ENCODE assay signal across 8 mouse cellular contexts in genomic region chr15:89180081-89180541, GRCm38 (mm10). TPM values are rescaled to one million over a fixed set of nuclear protein-coding genes. Genes with fewer than 3 reads are reported as not detected.
DNase-seq lines count a peak whose midpoint lies in the region; ATAC-seq and TF ChIP-seq lines count a peak whose summit lies in the region.

No protein-coding gene starts in this region.

- H3K36me3 ChIP-seq in embryonic facial prominence, embryonic 11.5 days (replicated peaks; ENCODE audit: control insufficient read depth, insufficient read depth, low read depth, low read length): no peaks in the 10 kb centered on the region; the same call in 1 of the 2 replicates
- peaks cover 6% of the 10 kb centered on the region; the same call in 1 of the 2 replicates for H3K36me3 ChIP-seq in hindbrain, embryonic 14.5 days (replicated peaks; ENCODE audit: control insufficient read depth, insufficient read depth)
- H3K36me3 ChIP-seq in lung, embryonic 15.5 days: no peaks in the 10 kb centered on the region

- under 1% methylated on average over 26 of the region's 26 CpGs for WGBS in embryonic facial prominence, embryonic 11.5 days
- under 1% methylated on average over 26 of the region's 26 CpGs for WGBS in hindbrain, embryonic 14.5 days
- 0% methylated on average over 21 of the region's 26 CpGs for WGBS in lung, embryonic 15.5 days

- peak overlapping the region; percentile 83 for H3K9ac ChIP-seq in embryonic facial prominence, embryonic 11.5 days (replicated peaks; ENCODE audit: low read length)
- H3K9ac ChIP-seq in hindbrain, embryonic 14.5 days: peak overlapping the region; percentile 97
- H3K9ac ChIP-seq in lung, embryonic 15.5 days: peak overlapping the region; percentile 85

- no peaks in the 10 kb centered on the region for H3K9me3 ChIP-seq in embryonic facial prominence, embryonic 11.5 days (replicated peaks; ENCODE audit: control insufficient read depth, low read length)
- no peaks in the 10 kb centered on the region for H3K9me3 ChIP-seq in hindbrain, embryonic 14.5 days (ENCODE audit: control insufficient read depth, low read length)
- no peaks in the 10 kb centered on the region for H3K9me3 ChIP-seq in lung, embryonic 15.5 days

- intact Hi-C loops in left cerebral cortex, adult 2 months (cut with DNase I): no loop called here

- H3K4me2 ChIP-seq in embryonic facial prominence, embryonic 11.5 days (ENCODE audit: low read depth, low read length): peak overlapping the region; percentile 83
- H3K4me2 ChIP-seq in hindbrain, embryonic 14.5 days (replicated peaks): peak overlapping the region; percentile 88
- peak overlapping the region; percentile 96 for H3K4me2 ChIP-seq in lung, embryonic 15.5 days

- peak overlapping the region; percentile 88 for H3K27ac ChIP-seq in left cerebral cortex, adult 2 months
- peak overlapping the region; percentile 86 for H3K27ac ChIP-seq in embryonic facial prominence, embryonic 11.5 days (replicated peaks; ENCODE audit: low read depth, low read length)
- peak overlapping the region; percentile 95 for H3K27ac ChIP-seq in hindbrain, embryonic 14.5 days
- peak overlapping the region; percentile 96 for H3K27ac ChIP-seq in lung, embryonic 15.5 days

- TF ChIP-seq CTCF in left cerebral cortex, adult 2 months (IDR thresholded peaks at IDR 0.05): no peak

- no peaks in the 10 kb centered on the region for H3K27me3 ChIP-seq in embryonic facial prominence, embryonic 11.5 days (ENCODE audit: control insufficient read depth, insufficient read depth, low read length)
- no peaks in the 10 kb centered on the region for H3K27me3 ChIP-seq in hindbrain, embryonic 14.5 days (ENCODE audit: control insufficient read depth, insufficient read depth, low read length)
- no peaks in the 10 kb centered on the region for H3K27me3 ChIP-seq in lung, embryonic 15.5 days

- DNase-seq in left cerebral cortex, adult 2 months (ENCODE audit: extremely low spot score in 1 of 2, low spot score in 2 of 2): peak in 1 of 2 experiments; percentile 36
- no peak for DNase-seq in left cerebral cortex, adult 18-20 months (ENCODE audit: low spot score in 2 of 2)
- DNase-seq in embryonic facial prominence, embryonic 11.5 days (ENCODE audit: low spot score): no peak
- DNase-seq in hindbrain, embryonic 14.5 days (ENCODE audit: low spot score): no peak
- DNase-seq in gastrocnemius, postnatal 25 days: no peak
- no peak for DNase-seq in layer of hippocampus, adult 9-11 months

- H3K4me3 ChIP-seq in left cerebral cortex, adult 2 months: peak overlapping the region; percentile 69
- H3K4me3 ChIP-seq in embryonic facial prominence, embryonic 11.5 days (ENCODE audit: low read depth, low read length): peak overlapping the region; percentile 73
- peak overlapping the region; percentile 81 for H3K4me3 ChIP-seq in hindbrain, embryonic 14.5 days (replicated peaks; ENCODE audit: low read length)
- H3K4me3 ChIP-seq in lung, embryonic 15.5 days: peak overlapping the region; percentile 87

- H3K4me1 ChIP-seq in embryonic facial prominence, embryonic 11.5 days (ENCODE audit: control insufficient read depth, insufficient read depth, low read length): peaks cover 15% of the 10 kb centered on the region
- peaks cover 54% of the 10 kb centered on the region for H3K4me1 ChIP-seq in hindbrain, embryonic 14.5 days (replicated peaks; ENCODE audit: control insufficient read depth, insufficient read depth, low read length)
- peaks cover 63% of the 10 kb centered on the region for H3K4me1 ChIP-seq in lung, embryonic 15.5 days

- no peak for ATAC-seq in embryonic facial prominence, embryonic 11.5 days (replicated peaks; ENCODE audit: insufficient number of reproducible peaks, low FRiP score, low TSS enrichment, low read depth)
- no peak; the same call in 1 of the 2 replicates for ATAC-seq in hindbrain, embryonic 14.5 days (ENCODE audit: low FRiP score)
- 0 out of 2 replicates have a peak, but pooled peaks have one; percentile 0 for ATAC-seq in lung, embryonic 15.5 days (ENCODE audit: borderline replicate concordance, extremely low read depth, low FRiP score, low TSS enrichment)
- no peak for ATAC-seq in inflammation-experienced regulatory T-cells, adult 6 months

RNA-seq across cellular contexts. Expression of gene Plxnb2, which starts 0.5 kb away (rescaled TPM):
- 10 to 100 TPM; 49.4 to 53.3 TPM for total RNA-seq in left cerebral cortex, adult 2 months (2021)
- total RNA-seq in left cerebral cortex, adult 18-20 months (2021): 10 to 100 TPM; 47.3 to 54.9 TPM
- 113 and 122 TPM in 2 replicates for polyA plus RNA-seq in embryonic facial prominence, embryonic 11.5 days (2014; fragmentation: Nextera tagmentation; extraction: Ambion mirVana)
- polyA plus RNA-seq in hindbrain, embryonic 14.5 days (2014; fragmentation: Nextera tagmentation; extraction: Ambion mirVana): 99.2 and 101 TPM in 2 replicates
- 123 and 128 TPM in 2 replicates for polyA plus RNA-seq in lung, embryonic 15.5 days (2015; fragmentation: Nextera tagmentation; extraction: Ambion mirVana)
- 1 to 10 TPM; 1.0 to 3.7 (median 1.7) TPM for polyA plus RNA-seq in inflammation-experienced regulatory T-cells, adult 6 months (2017; shearing (Covaris generic))
- 10 to 100 TPM in 1 of 2 experiments, 1 to 10 TPM in 1; 8.5 to 11.9 TPM for total RNA-seq in gastrocnemius, postnatal 25 days (2021)

RNA-seq across cellular contexts. Expression of gene Dennd6b, which starts 16.2 kb away (rescaled TPM):
- total RNA-seq in left cerebral cortex, adult 2 months (2021): 10 to 100 TPM; 52.2 to 53.9 TPM
- total RNA-seq in left cerebral cortex, adult 18-20 months (2021): 10 to 100 TPM; 45.9 to 52.9 TPM
- 14.9 and 18.6 TPM in 2 replicates for polyA plus RNA-seq in embryonic facial prominence, embryonic 11.5 days (2014; fragmentation: Nextera tagmentation; extraction: Ambion mirVana)
- polyA plus RNA-seq in hindbrain, embryonic 14.5 days (2014; fragmentation: Nextera tagmentation; extraction: Ambion mirVana): 71.4 and 71.6 TPM in 2 replicates
- polyA plus RNA-seq in lung, embryonic 15.5 days (2015; fragmentation: Nextera tagmentation; extraction: Ambion mirVana): 11.0 and 11.8 TPM in 2 replicates
- 10 to 100 TPM in 2 of 3 experiments, 1 to 10 TPM in 1; 3.4 to 16.7 (median 13.6) TPM for polyA plus RNA-seq in inflammation-experienced regulatory T-cells, adult 6 months (2017; shearing (Covaris generic))
- 1 to 10 TPM; 6.6 to 8.4 TPM for total RNA-seq in gastrocnemius, postnatal 25 days (2021)

RNA-seq across cellular contexts. Expression of gene Mapk11, which starts 30.7 kb away (rescaled TPM):
- total RNA-seq in left cerebral cortex, adult 2 months (2021): 10 to 100 TPM; 61.8 to 63.5 TPM
- 10 to 100 TPM; 49.1 to 55.1 TPM for total RNA-seq in left cerebral cortex, adult 18-20 months (2021)
- polyA plus RNA-seq in embryonic facial prominence, embryonic 11.5 days (2014; fragmentation: Nextera tagmentation; extraction: Ambion mirVana): 12.7 and 13.5 TPM in 2 replicates
- 20.4 and 22.4 TPM in 2 replicates for polyA plus RNA-seq in hindbrain, embryonic 14.5 days (2014; fragmentation: Nextera tagmentation; extraction: Ambion mirVana)
- 10.0 and 12.6 TPM in 2 replicates for polyA plus RNA-seq in lung, embryonic 15.5 days (2015; fragmentation: Nextera tagmentation; extraction: Ambion mirVana)
- polyA plus RNA-seq in inflammation-experienced regulatory T-cells, adult 6 months (2017; shearing (Covaris generic)): 10 to 100 TPM in 2 of 3 experiments, 1 to 10 TPM in 1; 8.2 to 23.6 (median 21.4) TPM
- 1 to 10 TPM in 1 of 2 experiments, under 1 TPM in 1; 0.67 to 2.1 TPM for total RNA-seq in gastrocnemius, postnatal 25 days (2021)

RNA-seq across cellular contexts. Expression of gene Ppp6r2, which starts 31.2 kb away (rescaled TPM):
- total RNA-seq in left cerebral cortex, adult 2 months (2021): 100 to 1,000 TPM; 161 to 171 TPM
- 100 to 1,000 TPM; 155 to 157 TPM for total RNA-seq in left cerebral cortex, adult 18-20 months (2021)
- polyA plus RNA-seq in embryonic facial prominence, embryonic 11.5 days (2014; fragmentation: Nextera tagmentation; extraction: Ambion mirVana): 22.8 and 25.1 TPM in 2 replicates
- 78.2 and 84.0 TPM in 2 replicates for polyA plus RNA-seq in hindbrain, embryonic 14.5 days (2014; fragmentation: Nextera tagmentation; extraction: Ambion mirVana)
- polyA plus RNA-seq in lung, embryonic 15.5 days (2015; fragmentation: Nextera tagmentation; extraction: Ambion mirVana): 24.5 and 28.5 TPM in 2 replicates
- polyA plus RNA-seq in inflammation-experienced regulatory T-cells, adult 6 months (2017; shearing (Covaris generic)): 10 to 100 TPM; 21.5 to 33.7 (median 30.1) TPM
- total RNA-seq in gastrocnemius, postnatal 25 days (2021): 10 to 100 TPM; 71.1 to 72.5 TPM

RNA-seq across cellular contexts. Expression of gene Mapk12, which starts 39.6 kb away (rescaled TPM):
- 1 to 10 TPM; 8.3 to 9.3 TPM for total RNA-seq in left cerebral cortex, adult 2 months (2021)
- total RNA-seq in left cerebral cortex, adult 18-20 months (2021): 1 to 10 TPM; 7.4 to 9.2 TPM
- polyA plus RNA-seq in embryonic facial prominence, embryonic 11.5 days (2014; fragmentation: Nextera tagmentation; extraction: Ambion mirVana): 10.1 and 11.9 TPM in 2 replicates
- polyA plus RNA-seq in hindbrain, embryonic 14.5 days (2014; fragmentation: Nextera tagmentation; extraction: Ambion mirVana): 3.3 and 4.0 TPM in 2 replicates
- polyA plus RNA-seq in lung, embryonic 15.5 days (2015; fragmentation: Nextera tagmentation; extraction: Ambion mirVana): 12.5 and 13.4 TPM in 2 replicates
- polyA plus RNA-seq in inflammation-experienced regulatory T-cells, adult 6 months (2017; shearing (Covaris generic)): 1 to 10 TPM in 2 of 3 experiments, under 1 TPM in 1; 0.50 to 3.6 (median 2.8) TPM
- total RNA-seq in gastrocnemius, postnatal 25 days (2021): 100 to 1,000 TPM; 140 to 157 TPM

Comparison
In these comparisons a context has a peak if more than half of its experiments do, and no peak if none do; other contexts are left out.
1. RNA of gene Plxnb2, which starts 0.5 kb away (polyA plus RNA-seq): 123 to 128 TPM in lung, embryonic 15.5 days, 113 to 122 TPM in embryonic facial prominence, embryonic 11.5 days and 99.2 to 101 TPM in hindbrain, embryonic 14.5 days; 1.0 to 3.7 TPM in inflammation-experienced regulatory T-cells, adult 6 months; every median in the first group is over 10 times any median in the second.
2. Peak in every context shown above with its lines, with median percentiles within 50 percentile points of each other: H3K27ac ChIP-seq, H3K4me3 ChIP-seq, H3K4me2 ChIP-seq and H3K9ac ChIP-seq.